Mouse (Mus musculus) embryonic facial prominence, embryonic 11.5 days (tissue): ENCODE data around the gene Rora. TPM values are rescaled to one million over a fixed set of nuclear protein-coding genes. Genes with fewer than 3 reads are reported as not detected.

ENCODE experiments used
- ATAC-seq: fragments of 200-750 bp; cut with Nextera tagmentation; replicated peaks from 2 replicates; pipeline ENCODE4 v1.8.0; 2017; ENCODE audit warnings: low read depth; ENCODE audit not compliant: insufficient number of reproducible peaks, low FRiP score, low TSS enrichment
- DNase-seq: peaks from one replicate; pipeline ENCODE4 v3.0.0-alpha.2; 2015; ENCODE audit warnings: low spot score
- H3K27ac ChIP-seq: fragments of 300-500 bp; sonication (generic); replicated peaks from 2 replicates; pipeline ENCODE4 v1.5.1; 2014; ENCODE audit warnings: mild to moderate bottlenecking, low read depth, low read length, control low read depth
- H3K27me3 ChIP-seq: fragments of 300-500 bp; sonication (generic); 2 replicates; pipeline ENCODE4 v1.6.1; 2014; ENCODE audit warnings: mild to moderate bottlenecking, low read length, moderate library complexity, mixed read lengths; ENCODE audit not compliant: control insufficient read depth, insufficient read depth
- H3K36me3 ChIP-seq: fragments of 300-500 bp; sonication (generic); replicated peaks from 2 replicates; pipeline ENCODE4 v1.6.1; 2014; ENCODE audit warnings: low read depth, mild to moderate bottlenecking, low read length, moderate library complexity, mixed read lengths; ENCODE audit not compliant: control insufficient read depth, insufficient read depth
- H3K4me1 ChIP-seq: fragments of 300-500 bp; sonication (generic); 2 replicates; pipeline ENCODE4 v1.6.1; 2014; ENCODE audit warnings: low read length, mixed read lengths; ENCODE audit not compliant: control insufficient read depth, insufficient read depth
- H3K4me2 ChIP-seq: fragments of 300-500 bp; sonication (generic); 2 replicates; pipeline ENCODE4 v1.6.1; 2014; ENCODE audit warnings: low read depth, mild to moderate bottlenecking, control low read depth, low read length, moderate library complexity
- H3K4me3 ChIP-seq: fragments of 300-500 bp; sonication (generic); 2 replicates; pipeline ENCODE4 v1.5.1; 2014; ENCODE audit warnings: low read depth, low read length, control low read depth
- H3K9ac ChIP-seq: fragments of 300-500 bp; sonication (generic); replicated peaks from 2 replicates; pipeline ENCODE4 v1.6.1; 2014; ENCODE audit warnings: mild to moderate bottlenecking, control low read depth, low read length
- H3K9me3 ChIP-seq: fragments of 300-500 bp; sonication (generic); replicated peaks from 2 replicates; pipeline ENCODE4 v1.6.1; 2016; ENCODE audit warnings: mild to moderate bottlenecking, low read length, inconsistent platforms, mixed read lengths; ENCODE audit not compliant: control insufficient read depth
- WGBS: fragments of 180-500 bp; shearing (Covaris S2); extraction: QIAGEN DNeasy Blood & Tissue Kit; methylation state at CpG from one replicate; pipeline ENCODE4 v1.1.7; 2014; 5-methylcytosine and 5-hydroxymethylcytosine counted together
- polyA plus RNA-seq: library from polyadenylated mRNA; unstranded; fragments of >200 nt; fragmentation: Nextera tagmentation; extraction: Ambion mirVana; gene quantifications from 2 replicates; pipeline ENCODE4 v1.2.1, GENCODE M21; 2014

Gene Rora
- polyA plus RNA-seq, 1 experiment from 2014 or later: 5.7 TPM

GRCm38 (mm10) chr9:68694889-68695495, 41.4 kb downstream of the Rora start:
- no peak for ATAC-seq
- Histone ChIP-seq H3K4me2 (no peak overlapping the region), H3K36me3 (no peaks in the 10 kb centered on the region), H3K4me1 (peaks cover 3% of the 10 kb centered on the region; the same call in 1 of the 2 replicates), H3K27me3 (no peaks in the 10 kb centered on the region), H3K9ac (no peak overlapping the region), H3K9me3 (no peaks in the 10 kb centered on the region), H3K4me3 (no peak overlapping the region), H3K27ac (no peak overlapping the region)
- WGBS: 20% methylated on average over 4 of the region's 4 CpGs
- no peak for DNase-seq

DNA sequence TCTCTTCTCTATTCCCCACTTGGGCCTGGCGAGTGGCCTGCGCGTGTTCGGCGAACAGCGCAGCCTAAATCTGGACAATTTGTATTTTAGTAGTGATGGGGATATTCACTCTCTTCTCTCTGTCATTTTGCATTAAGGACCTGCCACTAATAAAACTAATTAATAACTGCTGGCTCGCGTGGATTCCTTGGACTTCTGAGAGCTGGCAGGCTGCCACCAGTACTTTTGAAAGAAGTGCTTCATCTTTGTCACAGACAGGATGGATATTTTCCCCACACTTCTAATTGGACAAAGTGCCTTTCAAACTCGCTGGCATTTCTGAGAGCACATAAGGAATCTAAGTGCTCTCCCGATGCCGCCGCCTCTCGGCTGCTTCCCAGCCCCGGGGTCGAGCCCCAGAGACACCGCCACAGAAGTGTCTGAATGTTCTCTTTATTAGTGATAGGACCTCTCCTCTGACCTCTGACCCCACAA, 41.9 kb downstream of the Rora start:
- H3K27ac ChIP-seq: 0 out of 2 replicates have a peak overlapping the region, but pooled peaks have one; percentile 41
- ATAC-seq (no peak), DNase-seq (no peak)
- H3K27me3 ChIP-seq: no peaks in the 10 kb centered on the region
- no peaks in the 10 kb centered on the region for H3K9me3 ChIP-seq
- no peak overlapping the region for H3K4me3 ChIP-seq
- H3K4me2 ChIP-seq: no peak overlapping the region
- H3K36me3 ChIP-seq: no peaks in the 10 kb centered on the region
- H3K4me1 ChIP-seq: peaks cover 3% of the 10 kb centered on the region; the same call in 1 of the 2 replicates
- H3K9ac ChIP-seq: no peak overlapping the region
- 42% methylated on average over 16 of the region's 16 CpGs for WGBS

DNA sequence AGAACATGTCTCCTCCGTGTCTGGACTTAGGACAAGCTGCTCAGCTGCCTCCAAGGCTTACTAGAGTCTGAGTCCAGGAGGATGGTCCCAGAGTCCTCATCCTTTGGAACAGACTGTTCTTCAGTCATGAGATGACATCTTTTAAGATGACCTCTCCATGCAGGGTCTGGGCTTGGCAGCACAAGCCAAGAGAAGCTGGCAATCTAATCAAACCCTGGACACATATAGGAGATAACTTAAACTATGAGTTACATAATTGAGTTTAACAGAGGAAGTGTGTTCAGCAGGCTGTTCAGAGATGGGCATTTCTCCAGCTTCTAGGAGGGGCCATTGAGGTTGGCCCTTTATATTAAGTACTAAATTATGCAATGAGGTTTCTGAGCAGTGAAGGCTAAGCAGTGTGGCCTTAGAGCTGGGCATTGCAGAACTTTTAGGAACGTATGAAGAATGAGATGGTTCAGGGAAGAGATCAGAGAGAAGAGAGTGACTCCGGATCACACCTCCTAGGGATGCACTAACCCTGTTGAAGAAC, 42.9 kb downstream of the Rora start:
- H3K9me3 ChIP-seq: no peaks in the 10 kb centered on the region
- DNase-seq: no peak
- H3K4me2 ChIP-seq: no peak overlapping the region
- H3K4me1 ChIP-seq: peaks cover 3% of the 10 kb centered on the region; the same call in 1 of the 2 replicates
- H3K36me3 ChIP-seq: no peaks in the 10 kb centered on the region
- H3K9ac ChIP-seq: no peak overlapping the region
- H3K4me3 ChIP-seq: no peak overlapping the region
- no peak overlapping the region for H3K27ac ChIP-seq
- no peak for ATAC-seq
- WGBS: 83% methylated on average over 3 of the region's 3 CpGs
- H3K27me3 ChIP-seq: no peaks in the 10 kb centered on the region

DNA sequence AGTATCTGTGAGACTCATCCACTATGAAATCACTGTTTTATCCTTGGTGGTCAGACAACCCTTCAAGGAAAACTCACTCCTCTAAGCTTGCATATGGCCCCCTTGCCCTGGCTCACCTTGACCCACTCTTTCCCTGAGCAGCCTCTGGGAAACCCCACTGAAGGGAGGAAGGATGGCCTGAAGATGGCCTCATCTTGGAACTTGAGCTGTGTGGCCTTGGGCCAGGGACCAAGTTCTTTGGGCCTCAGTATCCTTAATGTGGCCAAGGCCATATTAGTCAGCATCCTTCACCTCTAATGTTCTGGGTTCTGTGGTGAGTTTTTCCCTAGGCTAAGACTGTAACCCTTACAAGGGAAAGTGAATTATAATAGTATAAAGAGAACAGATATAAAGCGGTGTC, 45.8 kb downstream of the Rora start:
- DNase-seq (no peak), ATAC-seq (no peak)
- Histone ChIP-seq H3K9ac (no peak overlapping the region), H3K36me3 (no peaks in the 10 kb centered on the region), H3K4me1 (peaks cover 3% of the 10 kb centered on the region; the same call in 1 of the 2 replicates), H3K27me3 (no peaks in the 10 kb centered on the region), H3K27ac (no peak overlapping the region), H3K4me2 (no peak overlapping the region), H3K4me3 (no peak overlapping the region), H3K9me3 (no peaks in the 10 kb centered on the region)
- WGBS: 74% methylated on average over 1 of the region's 1 CpGs

DNA sequence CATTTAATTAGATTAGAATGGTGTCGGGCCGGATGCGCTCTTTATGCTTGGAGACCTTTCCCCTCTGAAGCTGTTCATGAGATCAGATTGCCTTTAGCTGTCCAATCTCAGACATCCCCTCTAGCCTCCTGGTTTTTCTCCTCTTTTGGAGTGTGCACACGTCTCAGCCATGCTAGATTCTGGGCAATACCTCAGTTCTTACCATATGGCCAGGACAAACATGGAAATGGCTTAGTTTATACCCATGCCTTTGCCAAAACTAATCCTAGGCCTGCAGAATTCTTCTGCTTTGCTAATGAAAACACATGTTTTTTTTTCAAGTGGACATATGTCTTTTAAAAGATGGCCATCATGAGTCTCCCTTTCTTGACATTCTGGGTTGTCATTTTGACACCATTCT, 46.3 kb downstream of the Rora start:
- 33% methylated on average over 4 of the region's 4 CpGs for WGBS

GRCm38 (mm10) chr9:68707636-68708035, 54.0 kb downstream of the Rora start:
- Histone ChIP-seq H3K4me1 (no peaks in the 10 kb centered on the region), H3K4me3 (no peak overlapping the region), H3K27ac (no peak overlapping the region), H3K4me2 (no peak overlapping the region), H3K9me3 (no peaks in the 10 kb centered on the region), H3K9ac (no peak overlapping the region), H3K36me3 (no peaks in the 10 kb centered on the region), H3K27me3 (no peaks in the 10 kb centered on the region)
- no peak for ATAC-seq
- peak; percentile 47 for DNase-seq
- 64% methylated on average over 5 of the region's 5 CpGs for WGBS

More for the DNA sequence above, 46.3 kb downstream of the Rora start:
- H3K4me3 ChIP-seq: no peak overlapping the region
- DNase-seq (no peak), ATAC-seq (no peak)
- H3K36me3 ChIP-seq: no peaks in the 10 kb centered on the region
- no peak overlapping the region for H3K4me2 ChIP-seq
- H3K27ac ChIP-seq: no peak overlapping the region
- no peak overlapping the region for H3K9ac ChIP-seq
- H3K4me1 ChIP-seq: peaks cover 3% of the 10 kb centered on the region; the same call in 1 of the 2 replicates
- H3K27me3 ChIP-seq: no peaks in the 10 kb centered on the region
- no peaks in the 10 kb centered on the region for H3K9me3 ChIP-seq

GRCm38 (mm10) chr9:68709232-68709631, 55.6 kb downstream of the Rora start:
- Histone ChIP-seq H3K4me1 (no peaks in the 10 kb centered on the region), H3K36me3 (no peaks in the 10 kb centered on the region), H3K27ac (no peak overlapping the region), H3K9me3 (no peaks in the 10 kb centered on the region), H3K9ac (no peak overlapping the region), H3K4me2 (no peak overlapping the region), H3K27me3 (no peaks in the 10 kb centered on the region), H3K4me3 (no peak overlapping the region)
- no peak for ATAC-seq
- DNase-seq: no peak
- WGBS: 63% methylated on average over 8 of the region's 8 CpGs

- H3K4me2 ChIP-seq: no peak overlapping the region
- ATAC-seq (no peak), DNase-seq (no peak)
- H3K4me1 ChIP-seq: no peaks in the 10 kb centered on the region
- 80% methylated on average over 14 of the region's 14 CpGs for WGBS
- H3K9me3 ChIP-seq: no peaks in the 10 kb centered on the region
- no peak overlapping the region for H3K9ac ChIP-seq
- H3K4me3 ChIP-seq: no peak overlapping the region
- no peaks in the 10 kb centered on the region for H3K27me3 ChIP-seq
- H3K27ac ChIP-seq: no peak overlapping the region
- no peaks in the 10 kb centered on the region for H3K36me3 ChIP-seq
Measured at GRCm38 (mm10) chr9:68710893-68711654, 57.5 kb downstream of the Rora start.
